Mouse (Mus musculus) kidney, adult 2 months (tissue): Measurements from ENCODE around the gene Tec. TPM values are rescaled to one million over a fixed set of nuclear protein-coding genes. Genes with fewer than 3 reads are reported as not detected.
A peak's percentile ranks its signal among the peaks of the same experiment; 100 is the strongest.

Source experiments
- DNase-seq: peaks from one replicate; pipeline ENCODE4 v3.0.0; 2021
- H3K27ac ChIP-seq: fragments of 200-500 bp; 2 replicates; pipeline ENCODE4 v1.5.1; 2012; ENCODE audit warnings: low read depth, low read length, control low read depth, inconsistent platforms; ENCODE audit not compliant: insufficient read depth
- H3K27me3 ChIP-seq: fragments of 200-500 bp; replicated peaks from 2 replicates; pipeline ENCODE4 v1.6.1; 2012; ENCODE audit warnings: mild to moderate bottlenecking, moderate library complexity, low read length, inconsistent platforms; ENCODE audit not compliant: control insufficient read depth, insufficient read depth
- H3K36me3 ChIP-seq: fragments of 200-500 bp; 2 replicates; pipeline ENCODE4 v1.6.1; 2012; ENCODE audit warnings: mild to moderate bottlenecking, moderate library complexity, low read length, inconsistent platforms; ENCODE audit not compliant: control insufficient read depth, insufficient read depth
- H3K4me1 ChIP-seq: fragments of 200-500 bp; 2 replicates; pipeline ENCODE4 v1.6.1; 2011; ENCODE audit warnings: low read length; ENCODE audit not compliant: control insufficient read depth, insufficient read depth
- H3K4me3 ChIP-seq: fragments of 200-500 bp; 2 replicates; pipeline ENCODE4 v1.5.1; 2011; ENCODE audit warnings: mild to moderate bottlenecking, low read depth, low read length, control low read depth; ENCODE audit not compliant: insufficient read depth
- CTCF ChIP-seq: fragments of 200-500 bp; conservative IDR thresholded peaks from 2 replicates; pipeline ENCODE4 v1.5.1; 2011; ENCODE audit warnings: low read depth, mild to moderate bottlenecking, control low read depth, low read length, moderate library complexity, mixed read lengths; ENCODE audit not compliant: insufficient read depth, insufficient read length
- POLR2A ChIP-seq: fragments of 200-500 bp; IDR thresholded peaks from one replicate; pipeline ENCODE4 v1.6.1; 2011; ENCODE audit warnings: low read depth, low read length, control low read depth
- WGBS: fragments of 180-500 bp; shearing (Covaris S2); methylation state at CpG from one replicate; pipeline ENCODE4 v1.1.7; 2018; 5-methylcytosine and 5-hydroxymethylcytosine counted together
- polyA plus RNA-seq: library from polyadenylated mRNA; depleted of rRNA; stranded (reverse); fragments of >200 nt; gene quantifications from 2 replicates; pipeline ENCODE4 v1.2.3, GENCODE M21; 2012

Tec gene
- polyA plus RNA-seq, 1 experiment: 8.1 TPM

- Histone ChIP-seq H3K27ac (no peak overlapping the region), H3K27me3 (no peaks in the 10 kb centered on the region), H3K4me3 (no peak overlapping the region), H3K4me1 (no peaks in the 10 kb centered on the region), H3K36me3 (peaks cover 2% of the 10 kb centered on the region; the same call in 1 of the 2 replicates)
- WGBS: 77% methylated on average over 2 of the region's 2 CpGs
- TF ChIP-seq POLR2A (no peak), CTCF (no peak)
- DNase-seq: no peak
These were observed 92.2 kb downstream of the Tec start for GRCm38 (mm10) chr5:72776127-72776526.

- WGBS: 71% methylated on average over 6 of the region's 6 CpGs
- H3K4me1 ChIP-seq: no peaks in the 10 kb centered on the region
- no peaks in the 10 kb centered on the region for H3K36me3 ChIP-seq
- no peaks in the 10 kb centered on the region for H3K27me3 ChIP-seq
- no peak for DNase-seq
- no peak overlapping the region for H3K27ac ChIP-seq
- TF ChIP-seq CTCF (no peak), POLR2A (no peak)
- no peak overlapping the region for H3K4me3 ChIP-seq
These were observed 98.4 kb downstream of the Tec start for GRCm38 (mm10) chr5:72769841-72770240.

DNA sequence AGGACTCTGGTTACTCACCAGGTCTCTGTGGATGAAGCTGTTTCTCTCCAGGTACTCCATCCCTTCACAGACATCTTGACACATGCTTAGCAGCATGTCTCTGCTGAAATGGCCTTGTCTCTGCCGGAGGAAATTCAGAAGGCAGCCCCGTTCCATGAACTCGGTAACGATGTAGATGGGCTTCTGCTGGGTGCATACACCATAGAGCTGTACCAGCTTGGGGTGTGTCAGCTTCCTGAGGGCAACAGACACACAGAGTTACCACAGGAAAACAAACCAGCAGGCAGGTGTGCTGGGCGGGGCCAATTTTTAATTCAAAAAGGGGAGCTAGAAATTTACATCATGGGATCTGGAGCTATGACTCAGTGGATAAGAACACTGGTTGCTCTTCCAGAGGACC, 104.7 kb downstream of the Tec start:
- Histone ChIP-seq H3K4me3 (no peak overlapping the region), H3K36me3 (peaks cover 2% of the 10 kb centered on the region; the same call in 1 of the 2 replicates), H3K4me1 (no peaks in the 10 kb centered on the region), H3K27ac (0 out of 2 replicates have a peak overlapping the region, but pooled peaks have one; percentile 0), H3K27me3 (no peaks in the 10 kb centered on the region)
- 90% methylated on average over 5 of the region's 5 CpGs for whole genome bisulfite sequencing
- TF ChIP-seq POLR2A (no peak), CTCF (no peak)
- no peak for DNase-seq

- no peaks in the 10 kb centered on the region for H3K4me1 ChIP-seq
- no peak overlapping the region for H3K4me3 ChIP-seq
- no peaks in the 10 kb centered on the region for H3K27me3 ChIP-seq
- H3K36me3 ChIP-seq: peaks cover 2% of the 10 kb centered on the region; the same call in 1 of the 2 replicates
- 69% methylated on average over 3 of the region's 3 CpGs for WGBS
- H3K27ac ChIP-seq: no peak overlapping the region
- peak; percentile 19 for DNase-seq
- TF ChIP-seq POLR2A (no peak), CTCF (no peak)
These were observed 105.3 kb downstream of the Tec start for GRCm38 (mm10) chr5:72763025-72763424.

DNA sequence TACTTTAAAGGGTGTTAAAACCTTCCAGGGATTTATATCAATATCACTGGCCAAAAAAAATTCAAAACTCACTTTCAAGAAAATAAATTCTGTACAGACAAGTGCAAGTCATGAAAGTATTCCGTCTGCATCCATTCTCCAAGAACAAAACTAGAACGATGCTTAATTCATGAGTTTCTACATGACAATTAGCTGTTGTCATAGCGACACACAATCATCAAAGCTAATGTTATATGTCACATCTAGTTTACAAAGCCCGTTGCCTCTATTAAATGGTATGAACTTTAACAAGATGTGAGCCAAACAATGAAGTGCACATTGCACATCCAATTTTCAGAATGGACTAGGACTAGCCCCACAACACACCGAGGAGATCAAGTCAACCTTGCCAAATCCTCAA, 106.5 kb downstream of the Tec start:
- H3K27me3 ChIP-seq: no peaks in the 10 kb centered on the region
- peaks cover 2% of the 10 kb centered on the region; the same call in 1 of the 2 replicates for H3K36me3 ChIP-seq
- DNase-seq: no peak
- H3K4me3 ChIP-seq: no peak overlapping the region
- H3K4me1 ChIP-seq: no peaks in the 10 kb centered on the region
- TF ChIP-seq CTCF (no peak), POLR2A (no peak)
- H3K27ac ChIP-seq: no peak overlapping the region
- WGBS: 88% methylated on average over 5 of the region's 5 CpGs

GRCm38 (mm10) chr5:72761237-72761636, 107.0 kb downstream of the Tec start:
- H3K4me1 ChIP-seq: no peaks in the 10 kb centered on the region
- H3K27ac ChIP-seq: no peak overlapping the region
- TF ChIP-seq POLR2A (no peak), CTCF (no peak)
- peaks cover 4% of the 10 kb centered on the region; the same call in 1 of the 2 replicates for H3K36me3 ChIP-seq
- H3K27me3 ChIP-seq: no peaks in the 10 kb centered on the region
- DNase-seq: no peak
- 70% methylated on average over 5 of the region's 5 CpGs for WGBS
- no peak overlapping the region for H3K4me3 ChIP-seq

- Histone ChIP-seq H3K4me3 (no peak overlapping the region), H3K4me1 (no peaks in the 10 kb centered on the region), H3K27ac (no peak overlapping the region), H3K27me3 (no peaks in the 10 kb centered on the region), H3K36me3 (peaks cover 4% of the 10 kb centered on the region; the same call in 1 of the 2 replicates)
- TF ChIP-seq CTCF (no peak), POLR2A (no peak)
- WGBS: 71% methylated on average over 13 of the region's 13 CpGs
- no peak for DNase-seq
These were observed 109.1 kb downstream of the Tec start for GRCm38 (mm10) chr5:72758925-72759924.
